Mouse (Mus musculus) lung, adult 2 months (tissue): ENCODE results near the gene Tbc1d17. TPM values are rescaled to one million over a fixed set of nuclear protein-coding genes. Genes with fewer than 3 reads are reported as not detected.
"Not testable (repeated sequence)": the region's sequence is repeated elsewhere in the genome, so short reads cannot be mapped to it uniquely, and the experiment has no call there.

ENCODE experiments used
- DNase-seq: peaks from one replicate; pipeline ENCODE4 v3.0.0; 2022
- H3K4me1 ChIP-seq: fragments of 200-500 bp; 2 replicates; pipeline ENCODE4 v1.6.1; 2011; ENCODE audit warnings: low read length; ENCODE audit not compliant: control insufficient read depth, insufficient read depth
- H3K4me3 ChIP-seq: fragments of 200-500 bp; replicated peaks from 2 replicates; pipeline ENCODE3; 2011; ENCODE audit warnings: low read depth, mild to moderate bottlenecking, control low read depth, low read length; ENCODE audit errors: extremely low read depth
- CTCF ChIP-seq: fragments of 200-500 bp; IDR thresholded peaks from 2 replicates; pipeline ENCODE4 v1.5.1; 2011; ENCODE audit warnings: mild to moderate bottlenecking, low read length, control low read depth; ENCODE audit not compliant: insufficient read depth
- POLR2A ChIP-seq: fragments of 200-500 bp; IDR thresholded peaks from 2 replicates; pipeline ENCODE4 v1.6.1; 2011; ENCODE audit warnings: low read depth, mild to moderate bottlenecking, control low read depth, low read length, borderline replicate concordance; ENCODE audit errors: extremely low read depth
- WGBS: fragments of 180-500 bp; shearing (Covaris S2); methylation state at CpG from one replicate; pipeline ENCODE4 v1.1.7; 2018; 5-methylcytosine and 5-hydroxymethylcytosine counted together
- polyA plus RNA-seq: library from polyadenylated mRNA; depleted of rRNA; stranded (reverse); fragments of >200 nt; gene quantifications from 2 replicates; pipeline ENCODE4 v1.2.3, GENCODE M21; 2012

Tbc1d17 gene
- polyA plus RNA-seq, 1 experiment, result 114 TPM

DNA sequence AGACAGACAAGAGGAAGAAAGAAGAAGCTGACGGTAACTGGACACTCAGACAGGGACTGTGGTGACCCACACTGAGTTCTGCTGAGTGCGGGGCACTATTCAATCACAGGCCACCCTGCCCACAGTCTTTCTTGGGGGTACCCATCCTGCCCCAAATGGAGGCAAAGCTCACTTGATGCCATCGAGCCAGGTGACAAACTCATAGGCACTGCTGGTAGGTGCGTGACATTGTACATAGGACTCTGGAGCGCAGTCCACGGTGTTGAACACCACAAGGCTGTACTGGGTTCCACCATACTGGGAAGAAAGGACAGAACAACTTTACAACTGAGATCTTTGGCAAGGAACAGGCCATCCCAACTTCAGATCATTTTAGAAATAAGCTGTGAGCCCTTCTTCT lies 42.7 kb upstream of the Tbc1d17 start:
- peaks cover 10% of the 10 kb centered on the region for H3K4me1 ChIP-seq
- DNase-seq, result no peak
- peak overlapping the region; percentile 89 for H3K4me3 ChIP-seq
- no peak for TF ChIP-seq POLR2A
- TF ChIP-seq CTCF, result no peak
- WGBS, result 14% methylated on average over 6 of the region's 6 CpGs

GRCm38 (mm10) chr7:44890737-44891136 lies 41.9 kb upstream of the Tbc1d17 start:
- WGBS, result 48% methylated on average over 4 of the region's 4 CpGs

DNA sequence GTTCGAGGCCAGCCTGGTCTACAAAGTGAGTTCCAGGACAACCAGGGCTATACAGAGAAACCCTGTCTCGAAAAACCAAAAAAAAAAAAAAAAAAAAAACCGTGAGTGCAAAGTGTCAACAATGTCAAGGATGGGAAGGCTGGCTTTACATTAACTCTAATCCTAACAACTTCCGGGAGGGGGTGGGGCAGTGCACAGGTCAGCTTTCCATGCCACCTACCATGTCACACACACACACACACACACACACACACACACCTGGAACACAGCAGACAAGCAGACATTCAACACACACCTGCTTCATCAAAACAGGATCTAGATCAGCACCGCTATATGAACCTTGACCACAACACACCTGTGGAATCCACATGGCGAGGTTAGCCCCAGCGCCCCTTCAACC lies 41.3 kb upstream of the Tbc1d17 start:
- peaks cover 9% of the 10 kb centered on the region for H3K4me1 ChIP-seq
- H3K4me3 ChIP-seq, result no peak overlapping the region
- WGBS, result 67% methylated on average over 7 of the region's 7 CpGs
- TF ChIP-seq CTCF (no peak), POLR2A (no peak)
- DNase-seq, result no peak

More at GRCm38 (mm10) chr7:44890737-44891136, 41.9 kb upstream of the Tbc1d17 start:
- DNase-seq, result no peak
- no peak for TF ChIP-seq CTCF
- TF ChIP-seq POLR2A, result no peak
- H3K4me1 ChIP-seq, result peaks cover 10% of the 10 kb centered on the region
- no peak overlapping the region for H3K4me3 ChIP-seq

DNA sequence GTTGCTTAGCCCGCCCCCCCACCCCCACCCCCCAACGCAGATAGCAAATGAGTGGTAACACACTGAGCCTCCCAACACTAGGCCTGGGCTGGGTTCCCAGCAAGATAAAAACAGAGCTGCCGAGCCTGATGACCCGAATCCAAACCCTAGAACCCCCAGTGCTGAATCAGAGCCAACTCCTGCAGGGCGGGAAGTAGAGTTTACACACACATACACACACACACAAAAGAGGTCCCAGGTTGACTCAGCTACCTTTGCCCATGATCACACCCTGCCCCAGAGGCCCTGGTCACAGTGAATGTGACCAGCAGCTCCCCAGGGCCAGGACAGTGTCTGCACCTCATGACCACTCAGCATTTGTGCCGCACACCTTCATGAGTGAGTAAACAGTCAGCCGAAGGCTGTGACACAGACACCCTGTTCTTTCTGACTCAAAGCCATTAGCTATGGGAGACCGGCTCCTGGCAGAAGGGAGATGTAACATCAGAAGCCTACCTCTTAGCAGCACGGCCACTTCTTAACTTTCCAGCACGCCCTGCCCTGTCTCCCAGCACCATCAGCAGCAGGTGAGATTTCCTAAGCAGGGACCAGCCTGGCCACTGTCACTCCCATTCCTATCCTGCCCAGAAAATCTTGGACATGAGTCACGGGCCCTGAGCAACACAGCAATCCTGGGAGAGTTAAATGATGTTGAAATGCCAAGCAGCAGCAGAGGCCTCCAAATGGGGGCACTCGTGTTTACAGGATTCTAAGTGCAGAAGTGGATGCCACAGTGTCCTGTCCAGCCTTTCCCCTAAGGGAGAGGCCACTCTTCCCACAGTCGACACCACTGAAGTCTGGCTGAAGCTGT lies 39.6 kb upstream of the Tbc1d17 start:
- 67% methylated on average over 13 of the region's 13 CpGs for WGBS
- Histone ChIP-seq H3K4me1 (peaks cover 6% of the 10 kb centered on the region; the same call in 1 of the 2 replicates), H3K4me3 (no peak overlapping the region)
- DNase-seq, result no peak
- TF ChIP-seq CTCF (no peak), POLR2A (no peak)

DNA sequence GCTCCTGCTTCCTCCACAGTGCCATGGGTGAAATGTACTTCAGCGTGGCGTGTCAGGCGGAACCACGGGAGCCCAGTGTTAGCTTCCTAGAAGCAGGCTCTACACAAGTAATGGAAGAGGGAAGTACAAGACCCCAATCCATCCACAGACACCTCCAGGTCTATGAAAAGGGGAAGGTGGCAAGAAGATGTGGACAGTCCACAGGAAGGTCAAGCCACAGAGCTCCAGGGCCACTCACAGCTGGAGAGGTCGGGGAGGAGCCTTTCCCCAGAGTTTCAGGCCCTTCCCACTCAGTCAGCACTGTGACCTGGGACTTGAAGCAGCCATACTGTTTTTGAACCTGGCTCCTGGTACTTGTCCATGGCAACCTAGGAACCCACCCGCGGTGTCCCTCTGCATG lies 38.1 kb upstream of the Tbc1d17 start:
- WGBS, result 87% methylated on average over 7 of the region's 7 CpGs

GRCm38 (mm10) chr7:44884637-44885036 lies 35.8 kb upstream of the Tbc1d17 start:
- Histone ChIP-seq H3K4me1 (no peaks in the 10 kb centered on the region), H3K4me3 (no peak overlapping the region)
- no peak for DNase-seq
- no peak for TF ChIP-seq POLR2A
- TF ChIP-seq CTCF, result no peak
- 88% methylated on average over 5 of the region's 5 CpGs for WGBS

More for the DNA sequence above, 38.1 kb upstream of the Tbc1d17 start:
- H3K4me3 ChIP-seq, result no peak overlapping the region
- no peak for DNase-seq
- TF ChIP-seq CTCF (no peak), POLR2A (no peak)
- peaks cover 6% of the 10 kb centered on the region; the same call in 1 of the 2 replicates for H3K4me1 ChIP-seq

DNA sequence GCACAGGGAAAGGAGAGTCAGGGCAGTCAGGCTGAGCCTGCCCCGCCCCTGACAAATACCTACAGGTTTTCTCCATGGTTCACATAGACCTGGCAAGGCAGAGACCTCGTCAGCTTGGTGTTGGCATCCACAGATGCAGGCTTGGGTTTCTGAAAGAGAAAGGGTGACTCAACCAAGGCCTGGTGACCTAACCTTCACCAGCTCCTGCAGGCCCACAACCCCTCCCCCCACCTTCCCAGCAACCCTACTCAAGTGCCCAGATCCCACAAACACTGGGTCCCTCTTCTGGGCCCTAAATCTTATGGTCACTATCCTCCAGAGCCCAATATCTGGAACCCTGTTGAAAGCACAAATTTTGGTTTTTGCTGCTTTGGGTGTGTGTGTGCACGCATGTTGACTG lies 34.2 kb upstream of the Tbc1d17 start:
- H3K4me1 ChIP-seq, result no peaks in the 10 kb centered on the region
- no peak overlapping the region for H3K4me3 ChIP-seq
- WGBS, result 91% methylated on average over 3 of the region's 3 CpGs
- no peak for DNase-seq
- TF ChIP-seq POLR2A (no peak), CTCF (no peak)

GRCm38 (mm10) chr7:44877833-44878232 lies 29.0 kb upstream of the Tbc1d17 start:
- DNase-seq, result no peak
- Histone ChIP-seq H3K4me3 (no peak overlapping the region), H3K4me1 (no peaks in the 10 kb centered on the region)
- TF ChIP-seq CTCF (no peak), POLR2A (no peak)
- 82% methylated on average over 14 of the region's 14 CpGs for WGBS

- not testable (repeated sequence) for DNase-seq, H3K4me3 ChIP-seq
- 94% methylated on average over 2 of the region's 2 CpGs for WGBS
- H3K4me1 ChIP-seq, result peaks cover 12% of the 10 kb centered on the region
Measured at GRCm38 (mm10) chr7:44871774-44872173, 22.9 kb upstream of the Tbc1d17 start.

DNA sequence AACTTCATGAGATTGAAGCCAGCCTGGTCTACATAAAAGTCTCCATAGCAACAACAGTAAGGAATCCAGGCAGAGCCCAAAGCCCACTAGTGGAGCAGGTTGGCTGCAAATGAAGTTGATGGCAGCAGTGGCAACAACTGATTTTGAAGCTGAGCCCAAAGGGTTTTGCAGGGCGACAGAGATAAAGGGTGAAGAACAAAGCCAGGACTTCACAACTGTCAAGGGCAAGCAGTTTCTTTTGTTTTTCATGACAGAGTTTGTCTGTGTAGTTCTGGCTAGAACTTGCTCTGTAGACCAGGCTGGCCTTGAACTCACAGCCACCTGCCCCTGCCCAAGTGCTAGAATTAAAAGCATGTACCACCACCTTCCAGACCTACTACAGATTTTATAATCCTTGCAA lies 22.3 kb upstream of the Tbc1d17 start:
- peaks cover 18% of the 10 kb centered on the region for H3K4me1 ChIP-seq
- 83% methylated on average over 1 of the region's 1 CpGs for WGBS
- no peak overlapping the region for H3K4me3 ChIP-seq
- TF ChIP-seq CTCF (no peak), POLR2A (no peak)
- DNase-seq, result no peak

DNA sequence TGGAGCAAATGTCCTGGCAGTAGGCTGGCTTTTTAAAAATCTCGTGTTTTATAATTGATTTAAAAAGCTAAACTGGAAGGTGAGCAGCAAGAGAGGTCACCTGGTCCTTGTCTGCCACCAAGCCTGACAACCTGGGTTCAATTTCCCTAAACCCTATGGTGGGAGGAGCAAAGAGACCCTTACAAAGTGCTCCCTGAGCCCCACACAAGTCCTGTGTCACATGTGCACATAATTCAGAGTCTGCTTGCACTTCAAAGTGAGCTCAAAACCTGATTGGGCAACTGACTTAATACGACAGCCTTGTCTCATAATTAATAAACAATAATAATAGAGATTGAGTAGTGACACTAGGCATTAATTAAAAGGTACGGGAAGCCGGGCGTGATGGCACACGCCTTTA lies 21.7 kb upstream of the Tbc1d17 start:
- Histone ChIP-seq H3K4me3 (no peak overlapping the region), H3K4me1 (peaks cover 21% of the 10 kb centered on the region)
- WGBS, result 72% methylated on average over 6 of the region's 6 CpGs
- no peak for DNase-seq
- TF ChIP-seq CTCF (no peak), POLR2A (no peak)
